Mouse (Mus musculus) neutrophil, adult 5-6 weeks (primary cell): ENCODE results near the gene Gm21677. TPM values are rescaled to one million over a fixed set of nuclear protein-coding genes. Genes with fewer than 3 reads are reported as not detected.
"Not testable (repeated sequence)": the region's sequence is repeated elsewhere in the genome, so short reads cannot be mapped to it uniquely, and the experiment has no call there.

Experiments
- ATAC-seq: fragments of 151-379, 151-347 bp; 2 replicates; pipeline ENCODE4 v1.8.0; 2017; ENCODE audit warnings: mild to moderate bottlenecking, moderate TSS enrichment; ENCODE audit not compliant: insufficient number of reproducible peaks, poor library complexity, low FRiP score, severe bottlenecking; ENCODE audit errors: extremely low read depth
- total RNA-seq: library from RNA; stranded (forward); fragments of 200-1000 nt; gene quantifications from 2 replicates; pipeline ENCODE4 v1.2.3, GENCODE M21; 2017

Gm21677 gene
- total RNA-seq, result not detected in 2 replicates

- ATAC-seq, result not testable (repeated sequence)
Observed at GRCm38 (mm10) chrY:3306349-3306748, at the start of gene Gm21677. Gm21677 (minus strand) TSS chrY:3306449.

- not testable (repeated sequence) for ATAC-seq
Observed at GRCm38 (mm10) chrY:3345229-3345628, 39.0 kb upstream of the Gm21677 start, which contains the start of gene Gm21693. Gm21693 (minus strand) TSS chrY:3345329.

- ATAC-seq, result not testable (repeated sequence)
Observed at GRCm38 (mm10) chrY:3340661-3341060, 34.4 kb upstream of the Gm21677 start.

Other genes starting within 250 kb of the Gm21677 start
- not detected in 2 replicates for gene Gm21693, start 38.9 kb upstream of the Gm21677 start, total RNA-seq
- gene Gm21704, start 103.7 kb upstream of the Gm21677 start, total RNA-seq, result not detected in 2 replicates
- gene Gm21708, start 103.7 kb upstream of the Gm21677 start, total RNA-seq, result not detected in 2 replicates